Mouse (Mus musculus) neural tube, embryonic 14.5 days (tissue): ENCODE measurements around the gene Eme1. TPM values are rescaled to one million over a fixed set of nuclear protein-coding genes. Genes with fewer than 3 reads are reported as not detected.

ENCODE experiments used
- ATAC-seq: fragments of 200-750 bp; cut with Nextera tagmentation; 2 replicates; pipeline ENCODE4 v1.8.0; 2017; ENCODE audit warnings: low read depth, mild to moderate bottlenecking, moderate TSS enrichment, moderate library complexity
- H3K27ac ChIP-seq: fragments of 300-500 bp; sonication (generic); 2 replicates; pipeline ENCODE4 v1.5.1; 2014; ENCODE audit warnings: low read depth, mild to moderate bottlenecking, control low read depth, low read length, moderate library complexity, mixed read lengths
- H3K27me3 ChIP-seq: fragments of 300-500 bp; sonication (generic); 2 replicates; pipeline ENCODE4 v1.6.1; 2014; ENCODE audit warnings: low read length; ENCODE audit not compliant: control insufficient read depth, insufficient read depth
- H3K36me3 ChIP-seq: fragments of 300-500 bp; sonication (generic); 2 replicates; pipeline ENCODE4 v1.6.1; 2014; ENCODE audit warnings: low read length, mixed read lengths; ENCODE audit not compliant: control insufficient read depth, insufficient read depth
- H3K4me1 ChIP-seq: fragments of 300-500 bp; sonication (generic); 2 replicates; pipeline ENCODE4 v1.6.1; 2014; ENCODE audit warnings: low read length; ENCODE audit not compliant: control insufficient read depth, insufficient read depth
- H3K4me2 ChIP-seq: fragments of 300-500 bp; sonication (generic); 2 replicates; pipeline ENCODE4 v1.6.1; 2014; ENCODE audit warnings: mild to moderate bottlenecking, low read depth, low read length, control low read depth
- H3K4me3 ChIP-seq: fragments of 300-500 bp; sonication (generic); 2 replicates; pipeline ENCODE4 v1.5.1; 2014; ENCODE audit warnings: low read depth, low read length, control low read depth, mixed read lengths
- H3K9ac ChIP-seq: fragments of 300-500 bp; sonication (generic); replicated peaks from 2 replicates; pipeline ENCODE4 v1.6.1; 2014; ENCODE audit warnings: low read depth, mild to moderate bottlenecking, control low read depth, low read length, mixed read lengths
- H3K9me3 ChIP-seq: fragments of 300-500 bp; sonication (generic); 2 replicates; pipeline ENCODE4 v1.6.1; 2016; ENCODE audit warnings: low read length; ENCODE audit not compliant: control insufficient read depth
- WGBS: fragments of 180-500 bp; shearing (Covaris S2); extraction: QIAGEN DNeasy Blood & Tissue Kit; methylation state at CpG from one replicate; pipeline ENCODE4 v1.1.7; 2014; 5-methylcytosine and 5-hydroxymethylcytosine counted together
- polyA plus RNA-seq: library from polyadenylated mRNA; unstranded; fragments of >200 nt; fragmentation: Nextera tagmentation; extraction: Ambion mirVana; gene quantifications from 2 replicates; pipeline ENCODE4 v1.2.1, GENCODE M21; 2014

Gene Eme1
- polyA plus RNA-seq, 1 experiment from 2014 or later = 1.1 TPM

DNA sequence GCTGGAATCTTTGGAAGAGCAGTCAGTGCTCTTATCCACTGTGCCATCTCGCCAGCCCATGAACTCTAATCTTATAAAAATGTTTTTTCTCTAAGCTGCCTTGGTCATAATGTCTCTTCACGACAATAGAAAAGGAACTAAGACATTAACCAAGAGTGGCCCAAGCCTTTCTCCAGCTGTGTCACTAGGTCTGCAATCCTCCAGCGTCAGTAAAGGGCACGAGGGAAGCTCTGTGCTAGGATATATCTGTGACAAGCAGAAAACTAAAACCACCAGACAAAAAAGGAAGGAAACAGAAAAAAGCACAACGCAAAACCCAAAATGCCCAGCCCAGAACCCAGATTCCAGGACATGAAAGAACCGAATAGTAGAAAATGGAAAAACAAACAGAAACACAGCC is 33.4 kb upstream of the Eme1 start:
- Histone ChIP-seq H3K9me3 (no peaks in the 10 kb centered on the region), H3K4me2 (no peak overlapping the region), H3K4me1 (no peaks in the 10 kb centered on the region), H3K27me3 (no peaks in the 10 kb centered on the region), H3K36me3 (no peaks in the 10 kb centered on the region), H3K9ac (no peak overlapping the region), H3K27ac (no peak overlapping the region), H3K4me3 (no peak overlapping the region)
- WGBS = 87% methylated on average over 6 of the region's 6 CpGs
- no peak for ATAC-seq

- WGBS = 82% methylated on average over 7 of the region's 7 CpGs
- H3K9me3 ChIP-seq = no peaks in the 10 kb centered on the region
- no peaks in the 10 kb centered on the region for H3K36me3 ChIP-seq
- H3K4me2 ChIP-seq = no peak overlapping the region
- ATAC-seq = no peak
- no peak overlapping the region for H3K27ac ChIP-seq
- no peak overlapping the region for H3K9ac ChIP-seq
- no peak overlapping the region for H3K4me3 ChIP-seq
- H3K4me1 ChIP-seq = no peaks in the 10 kb centered on the region
- no peaks in the 10 kb centered on the region for H3K27me3 ChIP-seq
Measured at GRCm38 (mm10) chr11:94682427-94682826, 28.7 kb upstream of the Eme1 start.

DNA sequence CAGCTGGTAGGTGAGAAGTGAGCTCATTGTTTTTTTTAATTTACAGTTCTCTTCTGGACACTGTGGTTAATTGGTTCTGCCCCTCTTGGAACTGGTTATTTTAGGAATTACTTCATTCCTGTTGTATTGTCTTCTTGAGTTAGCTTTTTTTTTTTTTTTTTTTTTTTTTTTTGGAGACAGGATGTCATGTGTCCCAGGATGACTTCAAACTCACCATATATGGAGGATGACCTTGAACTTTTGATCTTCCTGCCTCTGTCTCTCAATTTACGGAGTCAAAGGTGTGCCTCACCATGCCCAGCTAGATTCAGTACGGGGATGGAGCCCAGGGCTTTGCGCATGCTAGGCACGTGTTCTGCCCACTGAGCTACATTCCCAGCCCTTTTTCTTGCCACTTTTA is 27.9 kb upstream of the Eme1 start:
- no peaks in the 10 kb centered on the region for H3K36me3 ChIP-seq
- no peak for ATAC-seq

GRCm38 (mm10) chr11:94680639-94681038 is 26.9 kb upstream of the Eme1 start:
- H3K27ac ChIP-seq = no peak overlapping the region

More for the DNA sequence above, 27.9 kb upstream of the Eme1 start:
- Histone ChIP-seq H3K9me3 (no peaks in the 10 kb centered on the region), H3K4me1 (peaks cover under 1% of the 10 kb centered on the region), H3K4me3 (no peak overlapping the region), H3K27ac (no peak overlapping the region), H3K27me3 (no peaks in the 10 kb centered on the region), H3K4me2 (no peak overlapping the region), H3K9ac (no peak overlapping the region)
- 93% methylated on average over 4 of the region's 4 CpGs for WGBS

DNA sequence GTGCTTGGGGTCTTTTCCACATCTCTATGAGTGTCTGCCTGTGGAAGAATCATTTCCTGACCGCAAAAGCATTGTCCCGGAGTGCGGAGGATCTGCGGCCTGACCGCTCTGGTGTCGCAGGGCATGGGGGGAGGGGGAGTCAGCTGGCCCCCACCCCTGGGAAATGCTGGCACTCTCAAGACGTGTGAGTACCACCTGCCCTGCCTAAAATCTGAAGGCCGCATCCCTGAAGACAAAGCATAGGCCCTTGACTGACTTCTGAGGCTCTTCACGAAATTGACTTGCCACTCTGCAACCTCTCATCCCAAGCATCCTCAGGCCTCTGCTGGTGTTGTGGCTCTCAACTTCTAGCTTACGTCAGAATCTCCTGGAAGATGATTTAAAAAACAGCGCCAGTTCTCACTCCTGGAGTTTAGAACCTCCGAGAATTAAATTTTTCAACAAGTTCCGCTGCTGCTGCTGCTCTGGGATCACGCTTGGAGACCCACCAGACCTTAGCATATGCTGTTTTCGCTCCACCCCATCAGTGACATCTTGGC is 23.9 kb upstream of the Eme1 start:
- Histone ChIP-seq H3K9ac (peak overlapping the region; percentile 94), H3K27ac (peak overlapping the region; percentile 92), H3K36me3 (no peaks in the 10 kb centered on the region), H3K9me3 (no peaks in the 10 kb centered on the region), H3K4me2 (peak overlapping the region; percentile 79), H3K27me3 (no peaks in the 10 kb centered on the region), H3K4me1 (peaks cover 19% of the 10 kb centered on the region), H3K4me3 (peak overlapping the region; percentile 93)
- 32% methylated on average over 15 of the region's 15 CpGs for WGBS
- peak; percentile 36; the same call in 1 of the 2 replicates for ATAC-seq

More at GRCm38 (mm10) chr11:94680639-94681038, 26.9 kb upstream of the Eme1 start:
- H3K9me3 ChIP-seq = no peaks in the 10 kb centered on the region
- H3K9ac ChIP-seq = no peak overlapping the region
- H3K36me3 ChIP-seq = no peaks in the 10 kb centered on the region
- H3K4me3 ChIP-seq = no peak overlapping the region
- H3K4me2 ChIP-seq = no peak overlapping the region
- no peak for ATAC-seq
- no peaks in the 10 kb centered on the region for H3K27me3 ChIP-seq
- H3K4me1 ChIP-seq = peaks cover 11% of the 10 kb centered on the region

DNA sequence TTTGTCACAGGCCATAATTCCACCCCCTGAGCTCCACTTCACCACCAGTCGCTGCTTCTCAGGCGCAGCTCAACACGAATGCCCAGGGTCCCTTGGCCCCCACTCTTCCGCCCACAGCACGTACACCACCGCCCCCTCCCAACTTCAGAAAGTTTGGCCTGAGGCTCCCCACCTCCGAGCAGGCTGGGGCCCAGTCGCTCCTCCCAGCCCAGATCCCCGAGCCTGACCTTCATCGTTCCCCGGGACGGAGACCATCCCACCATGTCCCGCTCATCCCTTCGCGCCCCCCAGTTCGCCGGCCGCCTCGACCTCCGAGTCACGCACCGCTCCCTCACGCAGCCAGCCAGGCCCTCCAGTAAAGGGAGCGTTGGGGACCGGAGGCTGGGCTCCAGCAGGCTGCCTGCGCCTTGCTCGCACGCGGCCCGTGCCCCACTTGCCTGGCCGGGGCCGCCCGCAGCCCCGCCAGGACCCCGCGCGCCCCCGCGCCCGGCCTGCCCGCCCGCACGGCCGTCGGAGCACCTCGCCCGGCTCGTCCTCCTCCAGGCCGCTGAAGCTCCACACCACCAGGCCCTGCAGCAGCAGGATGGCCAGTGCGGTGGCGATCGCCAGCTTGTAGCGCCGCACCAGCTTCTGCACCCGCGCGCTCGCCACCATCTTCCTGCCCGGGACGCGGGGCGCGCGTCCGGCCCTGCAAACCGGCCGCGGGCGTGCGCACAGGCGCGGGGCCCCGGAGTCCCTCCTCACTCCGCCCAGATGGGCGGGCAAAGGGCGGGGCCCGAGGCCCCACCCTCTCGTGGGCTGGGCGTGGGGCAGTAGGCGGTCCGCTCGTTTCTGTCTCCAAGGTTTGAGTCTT is 23.2 kb upstream of the Eme1 start, which contains the start of gene Xylt2:
TSS of gene Xylt2 (minus strand) at position 762 of the 853 bp plus-strand sequence.
- Histone ChIP-seq H3K27me3 (no peaks in the 10 kb centered on the region), H3K27ac (peak within 1 kb of the TSS; percentile 92), H3K4me1 (peaks cover 19% of the 10 kb centered on the region), H3K36me3 (no peaks in the 10 kb centered on the region), H3K9me3 (no peaks in the 10 kb centered on the region), H3K9ac (peak within 1 kb of the TSS; percentile 94), H3K4me3 (peak within 1 kb of the TSS; percentile 93), H3K4me2 (peak within 1 kb of the TSS; percentile 79)
- ATAC-seq = peak; percentile 96
- under 1% methylated on average over 78 of the region's 82 CpGs for WGBS

DNA sequence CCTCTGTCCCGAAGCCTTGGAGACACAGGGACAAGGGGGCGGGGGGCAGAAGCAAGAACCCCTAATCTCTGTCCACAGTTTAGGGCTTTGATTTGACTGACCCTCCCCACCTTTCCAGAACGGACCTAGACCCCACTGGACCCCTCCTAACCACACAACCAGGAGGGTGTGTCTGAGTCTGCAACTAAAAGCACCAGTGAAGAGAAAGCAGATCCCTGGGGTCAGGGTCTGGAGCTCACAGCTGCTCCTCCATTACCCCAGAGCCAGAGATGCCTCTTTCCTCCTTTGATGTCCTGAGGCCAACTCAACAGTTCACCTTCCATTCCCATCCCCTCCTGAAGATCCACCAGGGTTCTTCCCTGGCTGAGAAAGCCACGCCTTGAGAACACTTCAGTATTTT is 22.5 kb upstream of the Eme1 start:
- peak overlapping the region; percentile 92; the same call in 1 of the 2 replicates for H3K27ac ChIP-seq
- no peaks in the 10 kb centered on the region for H3K27me3 ChIP-seq
- 50% methylated on average over 4 of the region's 4 CpGs for WGBS
- peak overlapping the region; percentile 79 for H3K4me2 ChIP-seq
- no peak for ATAC-seq
- peak overlapping the region; percentile 94 for H3K9ac ChIP-seq
- peak overlapping the region; percentile 93 for H3K4me3 ChIP-seq
- peaks cover 19% of the 10 kb centered on the region for H3K4me1 ChIP-seq
- no peaks in the 10 kb centered on the region for H3K9me3 ChIP-seq
- H3K36me3 ChIP-seq = no peaks in the 10 kb centered on the region

- Histone ChIP-seq H3K9me3 (no peaks in the 10 kb centered on the region), H3K36me3 (no peaks in the 10 kb centered on the region), H3K27me3 (no peaks in the 10 kb centered on the region), H3K4me3 (no peak overlapping the region), H3K4me2 (peak overlapping the region; percentile 79), H3K9ac (no peak overlapping the region), H3K27ac (no peak overlapping the region), H3K4me1 (peaks cover 19% of the 10 kb centered on the region)
- WGBS = 84% methylated on average over 5 of the region's 5 CpGs
- ATAC-seq = no peak
Measured at GRCm38 (mm10) chr11:94675446-94675845, 21.7 kb upstream of the Eme1 start.

DNA sequence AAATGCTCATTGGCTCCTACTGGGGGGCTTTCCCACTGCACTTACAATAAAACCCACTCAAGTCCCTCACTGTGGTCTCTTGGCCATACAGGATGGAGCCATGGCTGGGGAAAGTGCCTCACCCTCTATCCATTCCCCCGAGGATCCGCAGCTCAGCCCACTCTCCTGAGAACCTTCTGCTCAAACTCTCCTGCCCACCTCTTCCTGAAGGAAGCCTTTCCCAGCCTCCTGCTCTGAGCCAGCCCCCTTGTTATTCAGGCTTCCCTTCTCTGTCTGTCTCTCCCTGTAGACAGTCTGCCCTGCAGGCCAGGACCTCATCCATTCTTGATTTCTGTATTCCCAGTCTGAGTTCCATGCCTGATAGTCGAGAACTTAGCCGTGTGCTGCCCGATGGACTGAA is 21.2 kb upstream of the Eme1 start:
- Histone ChIP-seq H3K4me3 (no peak overlapping the region), H3K27me3 (no peaks in the 10 kb centered on the region), H3K9me3 (no peaks in the 10 kb centered on the region), H3K4me2 (no peak overlapping the region), H3K27ac (no peak overlapping the region), H3K9ac (no peak overlapping the region), H3K36me3 (no peaks in the 10 kb centered on the region; the same call in 1 of the 2 replicates), H3K4me1 (peaks cover 19% of the 10 kb centered on the region)
- whole genome bisulfite sequencing = 85% methylated on average over 5 of the region's 5 CpGs
- no peak for ATAC-seq
